Mouse (Mus musculus): ENCODE data around the gene Cldn11.
A peak's percentile ranks its signal among the peaks of the same experiment; 100 is the strongest.

Gene Cldn11

GRCm38 (mm10) chr3:31161336-31161735 lies 11.6 kb downstream of the Cldn11 start:
- DNase-seq (ENCODE audit: low spot score), result peak; percentile 19

- DNase-seq (ENCODE audit: low spot score), result no peak
These were observed 13.1 kb downstream of the Cldn11 start for GRCm38 (mm10) chr3:31162860-31163259.

- DNase-seq (ENCODE audit: low spot score), result no peak
These were observed 16.1 kb downstream of the Cldn11 start for GRCm38 (mm10) chr3:31165803-31166202.

- DNase-seq (ENCODE audit: low spot score), result peak; percentile 27
These were observed 16.7 kb downstream of the Cldn11 start for GRCm38 (mm10) chr3:31166365-31166871.

GRCm38 (mm10) chr3:31190342-31190741 lies 40.6 kb downstream of the Cldn11 start:
- no peak for DNase-seq (ENCODE audit: low spot score)

GRCm38 (mm10) chr3:31191402-31191801 lies 41.7 kb downstream of the Cldn11 start:
- peak; percentile 60 for DNase-seq (ENCODE audit: low spot score)

- DNase-seq (ENCODE audit: low spot score), result no peak
These were observed 49.6 kb downstream of the Cldn11 start for GRCm38 (mm10) chr3:31199162-31199877.

- no peak for DNase-seq (ENCODE audit: low spot score)
These were observed 54.2 kb downstream of the Cldn11 start for GRCm38 (mm10) chr3:31203947-31204346.

GRCm38 (mm10) chr3:31205167-31205566 lies 55.4 kb downstream of the Cldn11 start:
- no peak for DNase-seq (ENCODE audit: low spot score)

GRCm38 (mm10) chr3:31208046-31208445 lies 58.3 kb downstream of the Cldn11 start:
- no peak for DNase-seq (ENCODE audit: low spot score)

- DNase-seq (ENCODE audit: low spot score), result peak; percentile 63
These were observed 58.8 kb downstream of the Cldn11 start for GRCm38 (mm10) chr3:31208458-31208994.

- peak; percentile 53 for DNase-seq (ENCODE audit: low spot score)
These were observed 59.3 kb downstream of the Cldn11 start for GRCm38 (mm10) chr3:31209001-31209400.

GRCm38 (mm10) chr3:31212205-31213038 lies 62.7 kb downstream of the Cldn11 start:
- peak; percentile 67 for DNase-seq (ENCODE audit: low spot score)

- no peak for DNase-seq (ENCODE audit: low spot score)
These were observed 64.1 kb downstream of the Cldn11 start for GRCm38 (mm10) chr3:31213802-31214201.

Measured in embryo, embryonic 10.5 days (tissue).